In the genomic region with DNA sequence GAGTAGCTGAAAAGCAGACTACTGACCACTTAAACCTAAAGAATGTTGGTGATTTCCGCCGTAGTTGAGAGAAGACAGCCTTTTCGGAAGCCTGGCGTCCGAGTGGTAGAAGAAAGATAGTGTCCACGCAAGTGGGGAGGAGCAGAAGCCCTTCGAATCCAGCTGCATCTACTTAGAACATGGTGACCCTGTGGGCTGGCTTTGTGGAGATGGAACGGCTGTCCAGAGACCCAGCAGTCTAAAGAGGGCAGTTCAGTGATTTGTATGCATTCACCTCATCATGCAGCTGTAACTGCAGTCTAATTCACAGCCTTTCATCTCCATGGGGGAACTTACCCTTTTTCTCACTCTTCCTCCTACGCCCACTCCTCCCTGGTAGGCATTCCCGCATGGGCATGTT, we compare ENCODE assay signal across 15 mouse cellular contexts. TPM values are rescaled to one million over a fixed set of nuclear protein-coding genes. Genes with fewer than 3 reads are reported as not detected.
DNase-seq lines count a peak whose midpoint lies in the region; ATAC-seq and TF ChIP-seq lines count a peak whose summit lies in the region.
"Had no signal": no experiment of that assay in that cellular context is flagged by ENCODE, and none has a peak within 500 bp of the region (broad histone marks: within the 10 kb centered on the region; RNA-seq: fewer than 3 reads in every experiment).

No protein-coding gene starts in this region.

- 0 out of 2 replicates have a peak overlapping the region, but pooled peaks have one; percentile 3 for H3K9ac ChIP-seq in heart, adult 2 months (ENCODE audit: low read depth, low read length)
- H3K9ac ChIP-seq in intestine, embryonic 14.5 days (ENCODE audit: low read length): no peak overlapping the region
- H3K9ac ChIP-seq in intestine, postnatal 0 days (ENCODE audit: low read depth, low read length): no peak overlapping the region
- H3K9ac ChIP-seq in lung, embryonic 16.5 days (ENCODE audit: low read length): no peak overlapping the region
- H3K9ac ChIP-seq: embryonic facial prominence, embryonic 12.5 days; liver, embryonic 15.5 days; neural tube, embryonic 12.5 days had no signal

- no peak overlapping the region for H3K27ac ChIP-seq in heart, adult 2 months
- H3K27ac ChIP-seq in intestine, embryonic 14.5 days (ENCODE audit: low read depth): peak overlapping the region; percentile 27
- no peak overlapping the region; the same call in 1 of the 2 replicates for H3K27ac ChIP-seq in intestine, postnatal 0 days (ENCODE audit: low read depth, low read length)
- H3K27ac ChIP-seq in lung, embryonic 16.5 days (ENCODE audit: low read length): 0 out of 2 replicates have a peak overlapping the region, but pooled peaks have one; percentile 26
- H3K27ac ChIP-seq: embryonic facial prominence, embryonic 12.5 days; liver, embryonic 15.5 days; neural tube, embryonic 12.5 days had no signal

- no peak for DNase-seq in heart, adult 2 months
- DNase-seq in heart, postnatal 4 days: no peak
- DNase-seq in intestine, embryonic 14.5 days (ENCODE audit: low spot score): no peak
- no peak for DNase-seq in lung, postnatal 25 days (ENCODE audit: low spot score)
- DNase-seq in thymus, postnatal 10 days (ENCODE audit: low spot score in 2 of 2): no peak
- DNase-seq: cerebellum, adult 11-12 months; right cerebral cortex, postnatal 4 days; thymus, postnatal 14 days had no signal

- no peaks in the 10 kb centered on the region for H3K9me3 ChIP-seq in intestine, embryonic 14.5 days (ENCODE audit: control insufficient read depth, low read length)
- H3K9me3 ChIP-seq in intestine, postnatal 0 days (ENCODE audit: control insufficient read depth): no peaks in the 10 kb centered on the region
- no peaks in the 10 kb centered on the region for H3K9me3 ChIP-seq in lung, embryonic 16.5 days (ENCODE audit: control insufficient read depth, low read length)
- H3K9me3 ChIP-seq: embryonic facial prominence, embryonic 12.5 days; liver, embryonic 15.5 days; neural tube, embryonic 12.5 days had no signal

- H3ac ChIP-seq in myocyte (ENCODE audit: control insufficient read depth, insufficient read length): no peak overlapping the region

- no peak overlapping the region for H3K4me2 ChIP-seq in intestine, embryonic 14.5 days (ENCODE audit: low read length)
- no peak overlapping the region for H3K4me2 ChIP-seq in intestine, postnatal 0 days (replicated peaks; ENCODE audit: low read depth)
- no peak overlapping the region for H3K4me2 ChIP-seq in lung, embryonic 16.5 days (ENCODE audit: low read depth, low read length)
- peak overlapping the region; percentile 18 for H3K4me2 ChIP-seq in myocyte (ENCODE audit: low read depth)
- H3K4me2 ChIP-seq: embryonic facial prominence, embryonic 12.5 days; liver, embryonic 15.5 days; neural tube, embryonic 12.5 days had no signal

- no peak for TF ChIP-seq EP300 in heart, adult 2 months (IDR thresholded peaks at IDR 0.05; ENCODE audit: insufficient read depth, low read depth, low read length)

- H3K4me1 ChIP-seq in heart, adult 2 months (ENCODE audit: control insufficient read depth, insufficient read depth, low read length): peaks cover 34% of the 10 kb centered on the region
- H3K4me1 ChIP-seq in intestine, embryonic 14.5 days (replicated peaks; ENCODE audit: control insufficient read depth, insufficient read depth, low read length): peaks cover 32% of the 10 kb centered on the region
- 0 out of 2 replicates have a peak, but pooled peaks cover 5% of the 10 kb centered on the region for H3K4me1 ChIP-seq in intestine, postnatal 0 days (replicated peaks; ENCODE audit: control insufficient read depth, insufficient read depth, low read length)
- H3K4me1 ChIP-seq in lung, embryonic 16.5 days (replicated peaks; ENCODE audit: control insufficient read depth, insufficient read depth, low read length): peaks cover 60% of the 10 kb centered on the region
- H3K4me1 ChIP-seq: liver, embryonic 15.5 days had no signal

- no peak for TF ChIP-seq CTCF in heart, adult 2 months (IDR thresholded peaks at IDR 0.05)
- TF ChIP-seq CTCF in intestine, postnatal 0 days (IDR thresholded peaks at IDR 0.05; ENCODE audit: low read depth): no peak

- no peak overlapping the region for H3K4me3 ChIP-seq in heart, adult 2 months
- H3K4me3 ChIP-seq in intestine, embryonic 14.5 days (ENCODE audit: low read depth, low read length): no peak overlapping the region
- no peak overlapping the region for H3K4me3 ChIP-seq in intestine, postnatal 0 days (ENCODE audit: low read depth, low read length)
- no peak overlapping the region for H3K4me3 ChIP-seq in lung, embryonic 16.5 days (ENCODE audit: low read length)
- no peak overlapping the region for H3K4me3 ChIP-seq in myocyte
- H3K4me3 ChIP-seq: embryonic facial prominence, embryonic 12.5 days; liver, embryonic 15.5 days; neural tube, embryonic 12.5 days had no signal

- no peak for TF ChIP-seq POLR2A in heart, adult 2 months (IDR thresholded peaks at IDR 0.05; ENCODE audit: insufficient read depth, low read depth, low read length)
- no peak for TF ChIP-seq POLR2A in myocyte (IDR thresholded peaks at IDR 0.05; ENCODE audit: insufficient read length, low read depth)

- H3K36me3 ChIP-seq in heart, adult 2 months (ENCODE audit: control insufficient read depth, insufficient read depth, low read length): no peaks in the 10 kb centered on the region
- 0 out of 2 replicates have a peak, but pooled peaks cover under 1% of the 10 kb centered on the region for H3K36me3 ChIP-seq in intestine, embryonic 14.5 days (ENCODE audit: control insufficient read depth, insufficient read depth, low read length)
- H3K36me3 ChIP-seq in intestine, postnatal 0 days (ENCODE audit: control insufficient read depth, insufficient read depth): peaks cover 2% of the 10 kb centered on the region; the same call in 1 of the 2 replicates
- H3K36me3 ChIP-seq in lung, embryonic 16.5 days (ENCODE audit: control insufficient read depth, insufficient read depth, low read length): no peaks in the 10 kb centered on the region
- H3K36me3 ChIP-seq in myocyte (ENCODE audit: control insufficient read depth, insufficient read depth): no peaks in the 10 kb centered on the region
- H3K36me3 ChIP-seq: embryonic facial prominence, embryonic 12.5 days; liver, embryonic 15.5 days; neural tube, embryonic 12.5 days had no signal

- H3K79me2 ChIP-seq in heart, adult 2 months (replicated peaks; ENCODE audit: control insufficient read depth, insufficient read depth, low read length): no peaks in the 10 kb centered on the region; the same call in 1 of the 2 replicates
- no peaks in the 10 kb centered on the region for H3K79me2 ChIP-seq in myocyte (ENCODE audit: control insufficient read depth, insufficient read depth)

- no peak for ATAC-seq in intestine, embryonic 14.5 days (replicated peaks; ENCODE audit: low FRiP score, low TSS enrichment, low read depth)
- ATAC-seq in intestine, postnatal 0 days: no peak
- peak; percentile 50; the same call in 1 of the 2 replicates for ATAC-seq in lung, embryonic 16.5 days (ENCODE audit: low read depth)
- ATAC-seq: inflammation-experienced regulatory T-cells, adult 6 months had no signal

- intact Hi-C loops in heart, adult 2 months (cut with DNase I): no loop called here

- 71% methylated on average over 10 of the region's 10 CpGs for WGBS in heart, adult 2 months
- 55% methylated on average over 10 of the region's 10 CpGs for WGBS in intestine, embryonic 14.5 days
- 70% methylated on average over 10 of the region's 10 CpGs for WGBS in intestine, postnatal 0 days
- 44% methylated on average over 10 of the region's 10 CpGs for WGBS in lung, embryonic 16.5 days

- no peaks in the 10 kb centered on the region for H3K27me3 ChIP-seq in heart, adult 2 months (ENCODE audit: control insufficient read depth, insufficient read depth, low read length)
- no peaks in the 10 kb centered on the region for H3K27me3 ChIP-seq in intestine, embryonic 14.5 days (replicated peaks; ENCODE audit: control insufficient read depth, insufficient read depth, low read length)
- no peaks in the 10 kb centered on the region for H3K27me3 ChIP-seq in intestine, postnatal 0 days (replicated peaks; ENCODE audit: control insufficient read depth, insufficient read depth, low read length)
- no peaks in the 10 kb centered on the region for H3K27me3 ChIP-seq in lung, embryonic 16.5 days (ENCODE audit: control insufficient read depth, insufficient read depth, low read depth, low read length)
- no peaks in the 10 kb centered on the region for H3K27me3 ChIP-seq in myocyte (ENCODE audit: control insufficient read depth, insufficient read depth, insufficient read length)
- H3K27me3 ChIP-seq: embryonic facial prominence, embryonic 12.5 days; neural tube, embryonic 12.5 days had no signal

TF ChIP-seq in myocyte, 11 proteins besides CTCF, POLR2A, EP300 and RAD21:
- TF ChIP-seq REST (IDR thresholded peaks at IDR 0.05; ENCODE audit: insufficient read depth, insufficient read length): no peak
- TF ChIP-seq MAX (IDR thresholded peaks at IDR 0.05; ENCODE audit: low read depth): no peak
- TF ChIP-seq MYOG (IDR thresholded peaks at IDR 0.05; ENCODE audit: control insufficient read depth in 1 of 3, insufficient read depth in 1 of 3, insufficient read length in 2 of 3, low read depth in 2 of 3): no peak
- no peak for TF ChIP-seq USF1 (IDR thresholded peaks at IDR 0.05; ENCODE audit: low read depth)
- no peak for TF ChIP-seq POLR2AphosphoS2 (IDR thresholded peaks at IDR 0.05; ENCODE audit: insufficient read length, low read depth)
- no peak for TF ChIP-seq E2F4 (IDR thresholded peaks at IDR 0.05; ENCODE audit: insufficient read depth)
- TF ChIP-seq TCF3 (IDR thresholded peaks at IDR 0.05; ENCODE audit: insufficient read length, low read depth): no peak
- TF ChIP-seq TCF12 (IDR thresholded peaks at IDR 0.05; ENCODE audit: insufficient read depth, poor library complexity, severe bottlenecking): no peak
- no peak for TF ChIP-seq CEBPB (IDR thresholded peaks at IDR 0.05; ENCODE audit: insufficient read depth, poor library complexity, severe bottlenecking)
- no peak for TF ChIP-seq MYOD1 (IDR thresholded peaks at IDR 0.05; ENCODE audit: control insufficient read depth in 1 of 3, insufficient read length in 2 of 3, low read depth in 2 of 3)
- TF ChIP-seq SRF (IDR thresholded peaks at IDR 0.05; ENCODE audit: control insufficient read depth, insufficient read length, low read depth): no peak

RNA-seq across cellular contexts. Expression of gene Atp11a, which starts 44.8 kb away (rescaled TPM):
- total RNA-seq in heart, adult 2 months (2021): 10 to 100 TPM; 79.5 to 80.1 TPM
- 56.0 and 88.5 TPM in 2 replicates for polyA plus RNA-seq in heart, adult 2 months (2012; rRNA removed)
- 10 to 100 TPM; 85.5 to 97.3 TPM for total RNA-seq in heart, postnatal 4 days (2021)
- polyA plus RNA-seq in intestine, embryonic 14.5 days (2014; fragmentation: Nextera tagmentation; extraction: Ambion mirVana): 23.2 and 26.4 TPM in 2 replicates
- polyA plus RNA-seq in intestine, postnatal 0 days (2015; fragmentation: Nextera tagmentation; extraction: Ambion mirVana): 23.3 and 24.3 TPM in 2 replicates
- polyA plus RNA-seq in lung, embryonic 16.5 days (2015; fragmentation: Nextera tagmentation; extraction: Ambion mirVana): 15.7 and 19.3 TPM in 2 replicates
- 13.8 TPM for polyA plus RNA-seq in myocyte (2012; fragmentation: generic; extraction: Trizol)

Comparison
In these comparisons a context has a peak if more than half of its experiments do, and no peak if none do; other contexts are left out.
1. H3K27ac ChIP-seq: peak in intestine, embryonic 14.5 days (single experiment) and lung, embryonic 16.5 days (single experiment); none in heart, adult 2 months (single experiment) and intestine, postnatal 0 days (single experiment).